Mouse (Mus musculus) layer of hippocampus, adult 8-10 months (tissue): ENCODE measurements at regions not wholly inside any gene's neighbourhood (a gene's known extent, or its start where the extent isn't known, plus 50 kb on each side); places are given as distances from the start of the nearest gene placed in this dataset.

Experiments used
- DNase-seq, 2 experiments: peaks; one replicate each; pipeline ENCODE4 v3.0.0; 2022; ENCODE audit warnings: low spot score in 2 of 2

- DNase-seq, result peak; percentile 4 to 9
Measured at GRCm38 (mm10) chr15:103834198-103834597, 64.9 kb downstream of the Mucl2 start.
